Mouse (Mus musculus) liver, postnatal 0 days (tissue): ENCODE results near the gene Mfsd12. TPM values are rescaled to one million over a fixed set of nuclear protein-coding genes. Genes with fewer than 3 reads are reported as not detected.

Experiments used
- ATAC-seq: fragments of 200-750 bp; cut with Nextera tagmentation; 2 replicates; pipeline ENCODE4 v1.8.0; 2017; ENCODE audit warnings: mild to moderate bottlenecking, moderate library complexity
- DNase-seq: peaks from one replicate; pipeline ENCODE4 v3.0.0-alpha.2; 2016
- H3K27ac ChIP-seq: fragments of 300-500 bp; sonication (generic); 2 replicates; pipeline ENCODE4 v1.5.1; 2014; ENCODE audit warnings: antibody characterized with exemption, moderate library complexity, mild to moderate bottlenecking, low read depth
- H3K27me3 ChIP-seq: fragments of 300-500 bp; sonication (generic); 2 replicates; pipeline ENCODE4 v1.6.1; 2014; ENCODE audit warnings: low read length, control low read depth, mixed read lengths; ENCODE audit not compliant: insufficient read depth
- H3K36me3 ChIP-seq: fragments of 300-500 bp; sonication (generic); replicated peaks from 2 replicates; pipeline ENCODE4 v1.6.1; 2014; ENCODE audit warnings: mild to moderate bottlenecking, control low read depth, low read length, moderate library complexity, mixed read lengths; ENCODE audit not compliant: insufficient read depth
- H3K4me1 ChIP-seq: fragments of 300-500 bp; sonication (generic); 2 replicates; pipeline ENCODE4 v1.6.1; 2014; ENCODE audit warnings: antibody characterized with exemption, mild to moderate bottlenecking, control low read depth; ENCODE audit not compliant: insufficient read depth
- H3K4me2 ChIP-seq: fragments of 300-500 bp; sonication (generic); 2 replicates; pipeline ENCODE4 v1.6.1; 2014; ENCODE audit warnings: low read depth, mild to moderate bottlenecking, low read length, moderate library complexity, mixed read lengths
- H3K4me3 ChIP-seq: fragments of 300-500 bp; sonication (generic); 2 replicates; pipeline ENCODE4 v1.5.1; 2014; ENCODE audit warnings: low read depth, low read length
- H3K9ac ChIP-seq: fragments of 300-500 bp; sonication (generic); replicated peaks from 2 replicates; pipeline ENCODE4 v1.6.1; 2014; ENCODE audit warnings: mild to moderate bottlenecking, moderate library complexity
- H3K9me3 ChIP-seq: fragments of 300-500 bp; sonication (generic); 2 replicates; pipeline ENCODE4 v1.6.1; 2016; ENCODE audit warnings: mild to moderate bottlenecking, control low read depth, low read length, mixed read lengths
- CTCF ChIP-seq: sonication (generic); IDR thresholded peaks from 2 replicates; pipeline ENCODE4 v1.5.1; 2016; ENCODE audit warnings: antibody characterized with exemption, low read depth
- EP300 ChIP-seq: IDR thresholded peaks from 2 replicates; pipeline ENCODE4 v1.6.1; 2016; ENCODE audit warnings: antibody characterized with exemption, low read depth, mild to moderate bottlenecking
- WGBS: fragments of 180-500 bp; shearing (Covaris S2); extraction: QIAGEN DNeasy Blood & Tissue Kit; methylation state at CpG from one replicate; pipeline ENCODE4 v1.1.7; 2014; ENCODE audit not compliant: insufficient replicate concordance; 5-methylcytosine and 5-hydroxymethylcytosine counted together
- polyA plus RNA-seq: library from polyadenylated mRNA; unstranded; fragments of >200 nt; fragmentation: Nextera tagmentation; extraction: Ambion mirVana; gene quantifications from 2 replicates; pipeline ENCODE4 v1.2.1, GENCODE M21; 2015

The Mfsd12 gene
- 6.8 and 7.9 TPM in 2 replicates for polyA plus RNA-seq

DNA sequence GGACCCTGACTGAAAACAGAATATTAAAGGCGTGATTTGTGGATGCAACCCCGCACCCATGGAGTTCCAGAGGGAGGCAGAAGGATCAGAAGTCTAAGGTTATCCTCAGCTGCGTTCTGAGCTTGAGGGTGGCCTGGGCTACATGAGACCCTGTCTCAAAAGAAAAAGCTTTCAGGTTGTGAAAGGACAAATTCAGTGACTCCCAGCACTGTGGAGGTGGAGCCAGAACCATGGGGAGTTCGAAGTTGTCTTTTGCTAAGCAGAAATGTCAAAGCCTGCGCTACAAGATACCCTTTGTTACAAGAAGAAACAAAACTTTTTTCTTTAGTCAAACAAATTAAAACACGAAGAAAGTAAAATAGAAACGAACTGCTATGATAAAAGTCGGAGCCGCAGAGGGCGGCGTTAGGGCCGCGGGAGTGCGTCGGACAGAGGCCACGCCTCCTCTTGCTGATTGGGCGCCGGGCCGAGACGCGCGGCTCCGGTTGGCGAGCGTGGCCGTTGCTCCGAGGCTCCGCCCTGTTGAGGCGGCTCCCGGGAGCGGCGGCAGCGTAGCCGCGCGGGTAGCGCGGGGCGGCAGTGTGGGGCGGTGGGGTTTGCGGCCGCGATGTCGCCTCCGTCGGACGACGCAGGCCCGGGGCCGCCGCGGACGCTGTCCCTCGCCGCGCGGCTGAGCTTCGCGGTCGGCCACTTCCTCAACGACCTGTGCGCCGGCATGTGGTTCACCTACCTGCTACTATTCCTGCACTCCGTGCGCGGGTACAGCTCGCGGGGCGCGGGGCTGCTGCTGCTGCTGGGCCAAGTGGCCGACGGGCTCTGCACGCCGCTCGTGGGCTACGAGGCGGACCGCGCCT, at the start of gene Mfsd12:
TSS of gene Mfsd12 (plus strand) at position 501 of the 854 bp plus-strand sequence.
- peak within 1 kb of the TSS; percentile 81 for H3K4me2 ChIP-seq
- H3K4me1 ChIP-seq = peaks cover 47% of the 10 kb centered on the region
- ATAC-seq (peak; percentile 89), DNase-seq (peak; percentile 94)
- H3K36me3 ChIP-seq = peaks cover 19% of the 10 kb centered on the region
- H3K9ac ChIP-seq = peak within 1 kb of the TSS; percentile 79
- H3K27me3 ChIP-seq = no peaks in the 10 kb centered on the region
- peak within 1 kb of the TSS; percentile 80 for H3K27ac ChIP-seq
- no peaks in the 10 kb centered on the region for H3K9me3 ChIP-seq
- peak within 1 kb of the TSS; percentile 69 for H3K4me3 ChIP-seq
- 2% methylated on average over 65 of the region's 79 CpGs for WGBS
- no peak for TF ChIP-seq EP300
- TF ChIP-seq CTCF = no peak

DNA sequence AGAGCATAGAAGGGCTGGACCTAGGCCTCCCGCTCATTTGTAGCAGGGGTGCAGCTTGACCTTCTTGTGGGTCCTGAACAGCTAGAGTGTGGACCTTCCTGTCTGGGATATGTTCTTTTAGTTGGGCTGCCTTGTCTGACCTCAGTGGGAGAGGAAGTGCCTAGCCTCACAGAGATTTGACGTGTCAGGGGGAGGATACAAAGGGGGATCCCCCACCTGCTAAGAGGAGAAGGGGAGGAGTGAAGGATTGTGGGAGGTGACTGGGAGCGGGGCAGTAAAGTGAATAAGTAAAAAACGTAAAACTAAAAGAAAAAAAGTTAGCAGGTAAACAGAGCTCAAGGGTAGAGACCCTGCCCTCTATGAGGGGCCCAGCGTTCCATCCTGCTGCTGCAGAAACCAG, 47.7 kb upstream of the Mfsd12 start:
- WGBS = 76% methylated on average over 5 of the region's 5 CpGs
- H3K9me3 ChIP-seq = no peaks in the 10 kb centered on the region
- ATAC-seq = no peak
- H3K4me1 ChIP-seq = peaks cover 2% of the 10 kb centered on the region
- TF ChIP-seq CTCF (no peak), EP300 (no peak)
- no peaks in the 10 kb centered on the region for H3K27me3 ChIP-seq
- H3K27ac ChIP-seq = no peak overlapping the region
- peaks cover 64% of the 10 kb centered on the region for H3K36me3 ChIP-seq
- no peak overlapping the region for H3K4me3 ChIP-seq
- DNase-seq = no peak
- no peak overlapping the region for H3K9ac ChIP-seq
- H3K4me2 ChIP-seq = no peak overlapping the region

DNA sequence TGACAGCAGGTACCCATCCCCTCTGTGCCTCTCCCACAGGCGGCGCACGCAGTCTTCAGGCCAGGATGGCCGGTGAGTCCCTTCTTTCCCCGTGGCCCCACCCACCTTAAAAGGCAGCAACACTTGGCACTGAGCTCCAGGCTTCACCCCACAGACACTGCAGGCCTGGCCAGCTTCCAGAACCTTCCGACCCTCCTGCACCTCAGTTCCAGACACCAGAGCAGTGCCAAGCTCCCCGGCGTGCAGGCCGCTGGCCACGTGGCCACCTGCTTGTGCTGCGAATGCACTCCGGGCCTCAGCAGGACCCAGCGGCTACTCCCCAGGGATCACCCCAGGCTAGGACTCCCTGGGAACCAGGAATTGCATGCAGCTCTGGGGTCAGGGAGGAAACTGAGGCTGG, 43.7 kb upstream of the Mfsd12 start:
- H3K9ac ChIP-seq = no peak overlapping the region
- no peak overlapping the region for H3K4me3 ChIP-seq
- no peak for ATAC-seq
- H3K4me1 ChIP-seq = peaks cover 17% of the 10 kb centered on the region
- no peak for DNase-seq
- 94% methylated on average over 13 of the region's 13 CpGs for WGBS
- no peaks in the 10 kb centered on the region for H3K9me3 ChIP-seq
- TF ChIP-seq EP300 (no peak), CTCF (no peak)
- no peak overlapping the region for H3K27ac ChIP-seq
- H3K27me3 ChIP-seq = no peaks in the 10 kb centered on the region
- peaks cover 54% of the 10 kb centered on the region for H3K36me3 ChIP-seq
- no peak overlapping the region for H3K4me2 ChIP-seq

DNA sequence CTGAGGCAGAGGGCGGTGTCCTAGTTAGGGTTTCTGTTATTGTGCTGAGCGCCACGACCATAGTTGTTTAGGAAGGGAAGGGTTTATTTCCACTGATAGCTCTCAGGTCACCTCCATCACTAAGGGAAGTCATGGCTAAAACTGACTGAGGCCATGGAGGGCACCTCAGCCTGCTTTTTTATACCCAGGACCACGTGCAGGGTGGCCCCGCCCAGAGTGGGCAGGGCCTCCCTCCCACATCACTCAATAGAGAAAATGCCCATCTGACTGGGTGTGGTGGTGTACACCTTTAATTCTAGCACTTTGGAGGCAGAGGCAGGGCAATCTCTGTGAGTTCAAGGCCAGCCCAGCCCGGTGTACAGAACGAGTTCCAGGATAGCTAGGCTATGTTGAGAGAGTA, 43.1 kb upstream of the Mfsd12 start:
- no peak overlapping the region for H3K9ac ChIP-seq
- H3K27me3 ChIP-seq = no peaks in the 10 kb centered on the region
- 68% methylated on average over 7 of the region's 7 CpGs for WGBS
- H3K36me3 ChIP-seq = peaks cover 48% of the 10 kb centered on the region
- no peak overlapping the region for H3K4me2 ChIP-seq
- peaks cover 23% of the 10 kb centered on the region for H3K4me1 ChIP-seq
- H3K27ac ChIP-seq = no peak overlapping the region
- no peak overlapping the region for H3K4me3 ChIP-seq
- no peaks in the 10 kb centered on the region for H3K9me3 ChIP-seq
- TF ChIP-seq EP300 = no peak
- TF ChIP-seq CTCF = no peak
- ATAC-seq (no peak), DNase-seq (no peak)

DNA sequence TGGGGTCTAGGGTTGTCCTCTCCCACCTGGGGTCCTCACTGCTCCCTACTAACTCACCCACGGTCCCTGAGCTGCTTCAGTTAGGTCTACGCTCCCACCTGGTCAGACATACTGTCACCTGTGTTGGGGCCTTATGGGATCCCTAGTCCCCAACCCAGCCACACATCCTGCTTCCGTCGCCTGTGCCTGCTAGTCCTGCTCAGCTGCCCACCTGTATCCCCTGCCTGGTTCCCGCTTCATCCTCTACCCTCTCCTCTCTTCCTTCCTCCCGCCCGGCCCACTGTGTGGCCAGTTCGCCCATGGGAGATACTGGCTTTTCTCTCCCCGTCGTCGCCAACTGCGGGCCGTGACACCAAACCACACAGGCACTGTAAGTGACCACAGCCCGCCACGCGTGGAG, 41.7 kb upstream of the Mfsd12 start:
- no peak overlapping the region for H3K9ac ChIP-seq
- ATAC-seq (no peak), DNase-seq (no peak)
- peaks cover 40% of the 10 kb centered on the region for H3K36me3 ChIP-seq
- H3K9me3 ChIP-seq = no peaks in the 10 kb centered on the region
- H3K27me3 ChIP-seq = no peaks in the 10 kb centered on the region
- no peak overlapping the region for H3K27ac ChIP-seq
- TF ChIP-seq CTCF = no peak
- no peak for TF ChIP-seq EP300
- peaks cover 33% of the 10 kb centered on the region for H3K4me1 ChIP-seq
- H3K4me2 ChIP-seq = no peak overlapping the region
- H3K4me3 ChIP-seq = no peak overlapping the region
- 88% methylated on average over 16 of the region's 16 CpGs for WGBS

DNA sequence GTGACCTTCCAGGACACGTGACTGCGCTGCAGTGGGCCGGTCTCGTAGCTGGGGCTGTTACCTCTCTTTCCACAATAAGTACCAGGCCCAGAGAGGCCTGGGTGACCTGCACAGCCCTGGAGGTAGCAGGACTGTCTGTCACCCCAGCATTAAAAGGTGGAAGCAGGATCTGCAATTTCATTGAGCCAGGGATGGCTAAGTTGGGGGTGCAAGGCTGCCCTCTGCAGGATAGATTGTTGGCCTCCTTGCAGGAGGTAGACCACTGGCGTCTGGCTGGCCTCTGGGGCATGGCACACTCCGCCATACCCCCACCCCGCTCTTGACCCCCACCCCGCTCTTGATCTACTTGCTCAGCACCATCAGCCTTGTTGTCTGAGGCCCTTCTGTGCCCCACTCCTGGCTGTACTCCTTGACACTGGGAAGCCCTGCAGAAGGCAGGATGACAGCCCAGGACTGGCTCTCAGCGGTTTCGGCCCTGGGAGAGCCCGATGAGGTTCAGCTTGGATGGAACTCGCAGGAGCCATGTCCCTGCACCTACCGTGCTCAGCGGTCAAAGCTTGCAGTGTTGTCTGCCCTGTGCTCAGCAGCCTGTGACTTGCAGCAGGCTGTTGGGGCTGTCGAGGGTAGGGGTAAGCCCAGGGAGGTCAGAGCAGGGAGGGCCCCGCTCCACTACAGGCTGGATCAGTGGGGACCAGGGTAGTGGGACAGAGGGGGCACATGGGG, 40.8 kb upstream of the Mfsd12 start:
- Histone ChIP-seq H3K4me1 (peaks cover 33% of the 10 kb centered on the region), H3K4me3 (no peak overlapping the region), H3K27me3 (no peaks in the 10 kb centered on the region), H3K9ac (peak overlapping the region; percentile 35; the same call in 1 of the 2 replicates), H3K9me3 (no peaks in the 10 kb centered on the region), H3K27ac (no peak overlapping the region), H3K4me2 (peak overlapping the region; percentile 60), H3K36me3 (peaks cover 31% of the 10 kb centered on the region)
- DNase-seq (no peak), ATAC-seq (no peak)
- TF ChIP-seq EP300 = no peak
- peak; percentile 62 for TF ChIP-seq CTCF
- 72% methylated on average over 14 of the region's 16 CpGs for WGBS
